Mouse (Mus musculus): ENCODE measurements around the gene Myom1. TPM values are rescaled to one million over a fixed set of nuclear protein-coding genes. Genes with fewer than 3 reads are reported as not detected.

Gene Myom1
- total RNA-seq, 2 experiments from 2014 or later, result 917 to 927 TPM

Other genes with a start within 250 kb of the Myom1 start
- 10 to 100 TPM; 16.3 to 18.6 TPM for gene Tgif1, start 149.1 kb upstream of the Myom1 start, total RNA-seq (2021)
- gene Myl12a, start 245 bp downstream of the Myom1 start, total RNA-seq (2021), result 100 to 1,000 TPM; 712 to 757 TPM
- gene Lpin2, start 179.9 kb downstream of the Myom1 start, total RNA-seq (2021), result 10 to 100 TPM; 20.9 to 21.9 TPM